Mouse (Mus musculus): ENCODE measurements around the gene Adgrf4.

- TF ChIP-seq CTCF (IDR thresholded peaks at IDR 0.05; ENCODE audit: control insufficient read depth, insufficient read depth, low read length) (no peak), POLR2A (IDR thresholded peaks at IDR 0.05; ENCODE audit: borderline replicate concordance, control insufficient read depth, low read depth, low read length) (no peak)
These were observed 48.7 kb downstream of the Adgrf4 start for GRCm38 (mm10) chr17:42643416-42643815.
